Mouse (Mus musculus) cerebellum, adult 2 months (tissue): Measurements from ENCODE around the gene Wnt5a.

Experiments used
- CTCF ChIP-seq: fragments of 200-500 bp; IDR thresholded peaks from 2 replicates; pipeline ENCODE4 v1.5.1; 2011; ENCODE audit warnings: low read depth, mild to moderate bottlenecking, control low read depth, low read length, moderate library complexity, borderline replicate concordance; ENCODE audit not compliant: insufficient read depth
- POLR2A ChIP-seq: fragments of 200-500 bp; IDR thresholded peaks from 2 replicates; pipeline ENCODE4 v1.6.1; 2011; ENCODE audit warnings: low read length, control low read depth, borderline replicate concordance; ENCODE audit not compliant: insufficient read depth

GRCm38 (mm10) chr14:28504101-28505050 lies at the start of gene Wnt5a:
- no peak for TF ChIP-seq CTCF
- TF ChIP-seq POLR2A, result no peak
